Mouse (Mus musculus): ENCODE results near the gene Fli1.

Gene Fli1

GRCm38 (mm10) chr9:32521331-32521730, 21.3 kb downstream of the Fli1 start:
- DNase-seq = no peak

GRCm38 (mm10) chr9:32520821-32521220, 21.8 kb downstream of the Fli1 start:
- no peak for DNase-seq

DNA sequence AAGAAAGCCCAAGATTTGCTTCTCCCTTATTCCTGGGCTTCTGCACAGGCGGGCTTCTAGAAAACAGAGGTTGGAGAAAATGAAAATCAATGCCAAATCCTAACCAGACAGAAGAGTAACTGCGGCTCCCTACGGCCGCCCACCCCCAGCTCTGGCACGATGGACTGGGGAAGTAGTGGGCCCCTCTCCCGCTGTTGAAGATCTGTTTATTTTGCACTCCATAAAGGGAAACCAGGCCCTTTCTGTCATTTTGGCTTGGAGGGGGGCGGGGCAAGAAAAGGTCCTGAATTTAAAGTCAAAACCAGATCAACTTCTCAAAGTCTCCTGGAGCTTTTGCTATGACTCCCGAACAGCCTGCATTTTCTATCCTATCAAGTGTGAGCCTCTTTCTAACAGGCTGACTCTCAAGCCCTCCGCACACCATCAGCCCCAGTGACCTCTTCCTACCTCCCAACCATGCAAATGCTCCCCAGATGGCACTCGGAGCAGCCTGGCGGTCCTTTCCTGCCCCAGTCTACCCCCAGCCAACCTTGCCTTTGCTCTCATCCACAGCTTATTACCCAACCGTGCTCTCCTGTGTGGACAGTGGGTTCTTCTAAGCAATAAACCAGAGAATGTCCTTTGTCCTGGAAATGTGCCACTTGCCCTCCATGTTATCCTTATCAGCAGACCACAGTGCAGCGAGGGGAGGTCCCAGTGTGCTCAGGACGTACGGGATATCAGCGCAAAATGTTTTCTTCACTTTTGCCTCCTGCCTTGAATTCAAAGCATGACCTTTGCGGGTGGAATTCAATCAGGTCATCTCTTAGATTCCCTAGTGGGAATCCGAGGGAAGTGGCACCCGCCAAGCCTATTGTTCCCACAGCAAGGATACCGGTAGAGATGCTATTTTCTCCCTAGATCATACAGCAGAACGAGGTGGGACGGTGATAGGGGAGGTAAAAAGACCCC, 23.3 kb downstream of the Fli1 start:
- no peak for DNase-seq

DNA sequence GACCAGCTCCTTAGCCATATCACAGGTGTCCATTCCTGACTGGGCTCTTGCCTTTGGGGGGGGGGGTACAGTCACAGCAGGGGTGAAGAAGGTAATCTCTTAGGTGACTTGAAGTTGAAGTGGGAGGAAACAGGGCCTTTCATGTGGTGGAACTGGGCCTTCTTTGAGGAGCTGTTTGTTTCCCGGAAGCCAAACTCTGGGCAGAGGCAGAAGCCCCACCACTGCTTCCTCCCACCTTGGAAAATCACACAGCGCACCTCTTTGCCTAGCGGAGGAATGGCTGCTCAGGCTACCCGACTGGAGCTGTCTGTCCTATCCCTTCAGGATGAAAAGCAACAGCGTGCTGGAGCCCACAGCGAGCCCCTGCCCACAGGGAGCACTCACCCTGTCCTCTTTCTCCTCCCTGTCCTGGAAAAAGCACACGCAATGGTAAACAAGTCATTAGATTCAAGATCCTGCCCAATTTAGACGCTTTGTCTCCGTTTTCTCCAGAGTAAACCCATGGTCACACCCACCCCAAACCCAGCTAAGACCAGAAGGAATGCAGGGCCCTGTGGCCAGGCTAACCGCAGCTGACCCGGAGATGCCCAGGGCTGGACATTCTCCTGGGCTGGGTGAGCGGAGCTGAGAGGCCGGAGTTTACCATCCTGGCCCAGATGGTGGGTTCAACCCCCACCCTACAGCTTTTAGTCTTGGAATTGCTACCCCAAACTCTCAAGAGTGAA, 24.1 kb downstream of the Fli1 start:
- no peak for DNase-seq

DNA sequence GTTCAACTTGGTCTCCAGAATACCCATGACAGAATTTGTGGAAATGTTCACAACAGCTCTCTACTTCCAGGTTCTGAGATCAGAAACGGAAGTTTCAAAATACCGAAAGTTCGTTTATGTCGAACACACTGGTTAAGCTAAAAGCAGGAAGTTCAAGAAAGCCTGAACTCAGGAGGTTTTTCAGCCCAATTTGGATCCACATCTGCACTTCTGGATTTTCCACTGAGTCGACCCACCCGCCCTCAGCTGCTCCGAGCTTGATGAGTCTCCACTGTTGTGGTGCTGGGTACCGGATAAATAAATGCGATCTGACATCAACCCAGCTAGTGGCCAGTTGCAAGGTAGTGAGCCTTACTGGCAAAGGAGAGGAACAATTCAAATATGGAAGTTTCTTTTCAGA, 26.0 kb downstream of the Fli1 start:
- DNase-seq = no peak

DNA sequence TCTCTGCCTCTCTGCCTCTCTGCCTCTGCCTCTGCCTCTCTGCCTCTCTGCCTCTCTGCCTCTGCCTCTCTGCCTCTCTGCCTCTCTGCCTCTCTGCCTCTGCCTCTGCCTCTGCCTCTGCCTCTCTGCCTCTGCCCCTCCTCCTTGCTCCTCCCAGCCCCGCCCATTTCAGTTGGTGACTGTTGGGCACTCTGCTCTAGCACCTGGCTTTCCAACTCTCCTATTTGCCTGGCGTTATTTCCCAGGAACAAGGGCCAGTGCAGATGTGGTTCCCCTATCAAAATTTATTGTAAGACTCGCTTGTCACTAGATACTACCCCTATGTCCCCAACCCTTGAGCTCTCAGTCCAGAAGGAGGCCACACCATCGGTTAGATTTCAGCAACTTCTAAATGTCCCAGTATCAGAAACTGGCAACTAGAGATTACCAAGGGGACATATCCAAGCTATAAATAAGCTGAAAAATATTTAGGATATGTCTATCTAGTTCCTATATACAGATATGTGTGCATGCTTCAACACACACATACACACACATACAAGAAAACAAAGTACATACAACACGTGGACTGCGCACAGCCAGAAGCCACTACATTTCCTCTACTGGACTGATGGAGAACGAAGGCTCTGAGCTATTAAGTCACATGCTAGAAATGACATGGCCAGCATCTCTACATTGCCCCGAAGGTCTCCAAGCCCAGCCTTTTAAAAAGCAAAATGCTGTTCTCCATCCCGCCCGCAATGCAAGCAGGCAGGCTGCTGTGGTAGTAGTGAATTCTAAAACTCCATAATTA, 26.6 kb downstream of the Fli1 start:
- no peak for DNase-seq

- DNase-seq = no peak
Measured at GRCm38 (mm10) chr9:32514406-32515058, 28.1 kb downstream of the Fli1 start.

GRCm38 (mm10) chr9:32513471-32513870, 29.2 kb downstream of the Fli1 start:
- DNase-seq = no peak

GRCm38 (mm10) chr9:32510454-32511263, 32.0 kb downstream of the Fli1 start:
- DNase-seq = no peak

GRCm38 (mm10) chr9:32509706-32510156, 32.9 kb downstream of the Fli1 start:
- DNase-seq = no peak

DNA sequence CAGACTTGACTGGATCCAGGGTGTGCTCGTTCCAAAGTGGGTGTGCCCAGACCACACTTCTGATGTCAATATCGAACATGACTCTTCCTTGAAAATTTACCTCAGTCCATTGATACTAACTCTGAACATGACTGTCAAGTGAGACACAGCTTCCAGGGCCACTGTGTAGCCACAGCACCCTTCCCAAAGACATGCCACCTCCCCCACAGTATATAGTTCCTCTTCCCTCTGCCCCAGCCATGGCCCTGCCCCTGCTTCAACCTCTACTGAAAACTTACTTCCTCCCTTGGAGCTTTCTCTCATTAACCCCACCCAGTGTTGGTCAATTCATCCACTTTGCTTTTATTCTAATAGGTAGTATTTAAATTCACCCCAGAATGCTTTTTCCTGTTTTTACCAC, 34.0 kb downstream of the Fli1 start:
- no peak for DNase-seq

DNA sequence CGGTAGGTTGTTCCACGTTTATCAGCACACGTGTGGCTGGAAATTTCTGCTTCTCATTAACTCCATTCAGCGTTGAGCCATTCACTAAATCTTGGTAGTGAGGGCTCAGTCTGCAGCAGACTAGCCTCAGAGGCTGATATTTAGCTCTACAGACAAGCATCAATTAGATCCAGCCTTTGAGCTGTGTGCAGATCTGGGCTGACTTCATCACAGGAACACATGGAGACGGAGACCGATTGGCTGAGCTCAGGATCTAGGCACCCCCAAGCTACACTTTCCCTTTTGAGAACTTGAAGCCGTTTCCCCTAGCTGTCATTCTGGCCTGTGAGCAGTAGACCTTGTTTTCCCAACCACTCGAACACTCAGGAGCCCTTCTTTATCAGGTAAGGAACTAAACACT, 34.5 kb downstream of the Fli1 start:
- DNase-seq = no peak

DNA sequence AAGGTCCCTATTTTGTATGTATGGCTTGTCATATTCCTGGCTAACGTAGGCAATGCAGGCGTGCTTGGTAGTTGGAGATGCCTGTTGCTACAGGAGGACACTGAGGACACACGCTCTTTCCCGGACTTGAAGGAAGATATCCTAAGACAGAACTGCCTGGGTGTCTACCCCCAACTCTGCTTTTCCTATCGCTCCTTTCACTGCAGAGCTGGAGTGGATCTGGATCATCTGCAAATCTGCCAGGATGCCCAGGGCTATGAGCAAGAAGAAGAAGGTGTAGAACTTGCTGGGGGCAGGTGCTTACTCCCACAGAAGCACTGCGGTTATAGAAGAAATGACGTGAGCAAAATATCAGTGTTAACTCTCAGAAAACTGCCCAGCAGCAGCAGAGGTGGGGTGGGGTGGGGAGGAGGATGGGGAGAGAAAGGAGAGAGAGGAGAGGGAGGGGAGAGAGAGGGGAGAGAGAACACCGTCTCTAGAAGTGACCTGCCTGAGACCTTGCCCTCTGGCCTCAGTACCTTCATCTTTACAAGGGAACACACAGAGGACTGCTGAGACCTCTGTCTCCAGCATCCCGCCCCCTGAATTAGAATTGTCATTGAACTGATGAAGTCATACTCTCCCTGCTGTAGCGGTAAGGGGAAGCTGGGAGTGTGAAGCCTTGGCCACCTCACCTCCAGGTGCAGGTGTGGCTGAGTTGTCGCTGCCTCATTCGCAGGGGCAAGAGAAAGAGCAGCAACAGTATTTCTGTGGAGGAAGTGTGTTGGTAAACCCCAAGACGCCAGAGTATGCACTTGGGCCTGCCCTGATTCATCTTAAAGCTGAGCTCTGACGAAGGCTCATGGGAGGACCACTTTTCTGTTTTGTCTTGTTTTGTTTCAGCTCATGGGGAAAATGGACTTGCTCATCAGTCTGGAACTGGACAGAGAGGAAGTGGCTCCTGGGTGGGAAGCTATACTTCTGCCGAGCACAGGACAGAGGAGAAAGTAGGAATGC, 35.5 kb downstream of the Fli1 start:
- DNase-seq = no peak

GRCm38 (mm10) chr9:32506161-32506560, 36.5 kb downstream of the Fli1 start:
- DNase-seq = no peak

GRCm38 (mm10) chr9:32505460-32506075, 37.1 kb downstream of the Fli1 start:
- no peak for DNase-seq

DNA sequence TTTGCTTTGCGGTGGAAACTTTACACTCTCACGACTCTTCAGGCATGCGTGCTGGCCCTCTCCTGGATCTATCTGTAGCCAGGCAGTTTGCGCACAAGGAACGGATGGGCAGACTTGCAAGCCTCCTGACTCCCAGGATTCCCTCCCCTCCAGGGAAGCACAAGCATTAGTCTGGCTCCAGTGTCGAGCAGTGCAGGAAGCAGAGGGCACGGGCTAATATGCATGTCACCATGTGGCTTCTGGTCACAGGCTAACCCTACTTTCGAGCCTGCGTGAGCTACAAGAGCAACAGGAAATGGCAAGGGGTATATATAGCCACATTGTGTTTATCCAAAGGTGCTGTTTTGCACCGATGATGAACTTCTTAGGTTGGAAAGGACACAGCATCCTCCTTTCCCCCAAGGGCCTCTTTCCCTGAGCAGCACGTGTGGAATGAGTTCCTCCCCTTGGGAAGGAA, 38.6 kb downstream of the Fli1 start:
- no peak for DNase-seq

DNA sequence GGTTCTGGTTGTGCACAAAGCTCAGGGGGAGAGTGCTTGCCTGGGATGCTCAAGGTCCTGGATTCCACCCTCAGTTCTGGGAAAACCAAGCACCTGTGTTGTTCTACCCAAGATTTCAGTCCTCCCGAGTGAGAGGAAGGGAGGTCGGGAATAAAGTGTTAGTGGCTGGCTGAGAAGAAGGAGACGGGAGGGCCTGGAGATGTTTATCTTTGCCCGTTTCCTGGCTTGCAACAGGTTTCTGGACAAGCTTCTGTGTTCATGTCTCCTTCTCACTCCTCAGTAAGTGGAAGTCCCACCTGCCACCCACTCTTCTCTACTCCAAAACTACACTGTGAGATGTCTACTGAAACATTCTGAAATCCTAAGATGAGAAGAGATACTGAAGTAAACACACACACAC, 39.2 kb downstream of the Fli1 start:
- no peak for DNase-seq

DNA sequence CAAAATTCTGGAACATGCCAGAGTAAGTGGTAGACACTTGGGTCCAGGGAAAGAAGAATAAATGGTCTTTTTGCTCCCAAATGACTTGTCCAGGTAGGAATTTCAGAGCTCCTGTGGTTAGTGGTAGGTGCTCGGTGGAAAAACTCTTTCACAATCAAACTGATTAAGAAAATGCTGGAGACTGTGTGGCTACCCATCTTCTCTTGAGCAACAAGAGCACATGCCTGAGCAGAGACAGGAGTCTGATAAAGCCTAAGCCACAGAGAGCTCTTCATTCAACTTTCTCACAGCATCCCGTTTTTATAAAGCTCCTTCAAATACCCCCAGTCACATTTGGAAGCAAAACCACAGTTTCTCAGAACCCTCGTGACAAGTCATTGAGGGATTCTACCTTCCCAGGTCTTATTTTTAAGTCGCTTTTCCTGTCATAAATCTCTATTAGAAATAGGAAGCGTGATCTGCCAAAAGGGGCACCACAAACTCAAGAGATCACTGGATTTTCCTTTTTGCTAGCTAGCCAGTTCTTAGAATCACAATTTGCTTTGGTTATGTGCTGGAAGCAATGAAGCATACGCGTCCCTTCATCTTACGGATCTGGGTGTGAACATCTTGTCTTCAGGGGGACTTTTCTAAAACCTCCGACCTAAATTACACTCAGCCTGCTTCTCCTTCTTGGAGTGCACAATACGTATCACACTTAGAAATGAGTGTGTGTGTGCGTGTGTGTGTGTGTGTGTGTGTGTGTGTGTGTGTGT, 40.2 kb downstream of the Fli1 start:
- no peak for DNase-seq

GRCm38 (mm10) chr9:32500886-32501285, 41.8 kb downstream of the Fli1 start:
- no peak for DNase-seq

Measured in cerebellum, adult 11 months (tissue).